In genomic region chr11:88822991-88823390, GRCm38 (mm10) we compare ENCODE assay signal across 8 mouse cellular contexts. TPM values are rescaled to one million over a fixed set of nuclear protein-coding genes. Genes with fewer than 3 reads are reported as not detected.
DNase-seq lines count a peak whose midpoint lies in the region; ATAC-seq and TF ChIP-seq lines count a peak whose summit lies in the region.

No protein-coding gene starts in this region.

- intact Hi-C loops in heart, adult 2 months (cut with DNase I) = loop anchor here (1.0 to 5.0 kb wide), 8 partner anchors 94 to 856 kb away; partner anchors contain the start of genes Ccdc182 and Srsf1

- H3K9ac ChIP-seq in heart, adult 2 months (ENCODE audit: low read depth, low read length) = no peak overlapping the region
- no peak overlapping the region for H3K9ac ChIP-seq in midbrain, embryonic 15.5 days

- peak; percentile 63 to 67 for DNase-seq in B cell, adult 2 months
- peak; percentile 89 for DNase-seq in ZHBTc4 (ENCODE audit: low read depth, low spot score)
- DNase-seq in embryo, embryonic 11 days = peak; percentile 89
- peak; percentile 58 to 70 for DNase-seq in heart, adult 2 months
- peak; percentile 82 for DNase-seq in kidney, adult 2 months
- DNase-seq in limb, embryonic 10.5 days (ENCODE audit: low spot score) = peak; percentile 86
- peak; percentile 52 for DNase-seq in telencephalon, adult 2 months (ENCODE audit: low read depth, low spot score)

- 6% methylated on average over 7 of the region's 7 CpGs for WGBS in heart, adult 2 months
- 4% methylated on average over 7 of the region's 7 CpGs for WGBS in kidney, adult 2 months
- 5% methylated on average over 7 of the region's 7 CpGs for WGBS in limb, embryonic 10.5 days
- WGBS in midbrain, embryonic 15.5 days = 1% methylated on average over 7 of the region's 7 CpGs

- no peaks in the 10 kb centered on the region for H3K9me3 ChIP-seq in limb, embryonic 10.5 days (replicated peaks)
- no peaks in the 10 kb centered on the region for H3K9me3 ChIP-seq in midbrain, embryonic 15.5 days

- TF ChIP-seq POLR2A in heart, adult 2 months (IDR thresholded peaks at IDR 0.05; ENCODE audit: insufficient read depth, low read depth, low read length) = no peak
- TF ChIP-seq POLR2A in kidney, adult 2 months (IDR thresholded peaks at IDR 0.05; ENCODE audit: low read depth, low read length) = no peak

- peak overlapping the region; percentile 54 for H3K4me2 ChIP-seq in midbrain, embryonic 15.5 days

- no peak overlapping the region for H3K27ac ChIP-seq in heart, adult 2 months
- H3K27ac ChIP-seq in kidney, adult 2 months (ENCODE audit: insufficient read depth, low read depth, low read length) = no peak overlapping the region
- no peak overlapping the region for H3K27ac ChIP-seq in limb, embryonic 10.5 days
- H3K27ac ChIP-seq in midbrain, embryonic 15.5 days = no peak overlapping the region

- peak; percentile 97 for TF ChIP-seq EP300 in heart, adult 2 months (IDR thresholded peaks at IDR 0.05; ENCODE audit: insufficient read depth, low read depth, low read length)

- no peaks in the 10 kb centered on the region; the same call in 1 of the 2 replicates for H3K4me1 ChIP-seq in heart, adult 2 months (ENCODE audit: control insufficient read depth, insufficient read depth, low read length)
- no peaks in the 10 kb centered on the region; the same call in 1 of the 2 replicates for H3K4me1 ChIP-seq in kidney, adult 2 months (ENCODE audit: control insufficient read depth, insufficient read depth, low read length)
- peaks cover 27% of the 10 kb centered on the region for H3K4me1 ChIP-seq in limb, embryonic 10.5 days
- peaks cover 31% of the 10 kb centered on the region for H3K4me1 ChIP-seq in midbrain, embryonic 15.5 days

- no peaks in the 10 kb centered on the region for H3K27me3 ChIP-seq in heart, adult 2 months (ENCODE audit: control insufficient read depth, insufficient read depth, low read length)
- H3K27me3 ChIP-seq in kidney, adult 2 months (replicated peaks; ENCODE audit: control insufficient read depth, insufficient read depth, low read length) = no peaks in the 10 kb centered on the region
- H3K27me3 ChIP-seq in limb, embryonic 10.5 days (ENCODE audit: low read depth, poor library complexity, severe bottlenecking) = peaks cover 35% of the 10 kb centered on the region
- H3K27me3 ChIP-seq in midbrain, embryonic 15.5 days (replicated peaks) = no peaks in the 10 kb centered on the region

- no peaks in the 10 kb centered on the region for H3K79me2 ChIP-seq in heart, adult 2 months (replicated peaks; ENCODE audit: control insufficient read depth, insufficient read depth, low read length)

- no peaks in the 10 kb centered on the region for H3K36me3 ChIP-seq in heart, adult 2 months (ENCODE audit: control insufficient read depth, insufficient read depth, low read length)
- no peaks in the 10 kb centered on the region for H3K36me3 ChIP-seq in kidney, adult 2 months (ENCODE audit: control insufficient read depth, insufficient read depth, low read length)
- H3K36me3 ChIP-seq in limb, embryonic 10.5 days = no peaks in the 10 kb centered on the region
- H3K36me3 ChIP-seq in midbrain, embryonic 15.5 days (replicated peaks) = no peaks in the 10 kb centered on the region

- ATAC-seq in midbrain, embryonic 15.5 days (replicated peaks) = peak; percentile 74; the same call in 1 of the 2 replicates

- H3K4me3 ChIP-seq in heart, adult 2 months = no peak overlapping the region
- H3K4me3 ChIP-seq in kidney, adult 2 months (ENCODE audit: insufficient read depth, low read depth, low read length) = no peak overlapping the region
- H3K4me3 ChIP-seq in limb, embryonic 10.5 days = peak overlapping the region; percentile 35
- H3K4me3 ChIP-seq in midbrain, embryonic 15.5 days = peak overlapping the region; percentile 29

- peak; percentile 99 for TF ChIP-seq CTCF in heart, adult 2 months (IDR thresholded peaks at IDR 0.05)
- peak; percentile 97 for TF ChIP-seq CTCF in kidney, adult 2 months (conservative IDR thresholded peaks at IDR 0.05; ENCODE audit: insufficient read depth, insufficient read length, low read depth, low read length)

RNA-seq across cellular contexts. Expression of gene Akap1, which starts 41.4 kb away (rescaled TPM):
- 100 to 1,000 TPM; 140 to 141 TPM for total RNA-seq in heart, adult 2 months (2021)
- polyA plus RNA-seq in heart, adult 2 months (2012; rRNA removed) = 125 and 178 TPM in 2 replicates
- polyA plus RNA-seq in kidney, adult 2 months (2012; rRNA removed) = 72.6 and 73.1 TPM in 2 replicates
- polyA plus RNA-seq in limb, embryonic 10.5 days (2016; fragmentation: Nextera tagmentation; extraction: Ambion mirVana) = 16.8 and 17.4 TPM in 2 replicates
- 34.9 and 35.4 TPM in 2 replicates for polyA plus RNA-seq in midbrain, embryonic 15.5 days (2015; fragmentation: Nextera tagmentation; extraction: Ambion mirVana)

Comparison
In these comparisons a context has a peak if more than half of its experiments do, and no peak if none do; other contexts are left out.
1. H3K4me3 ChIP-seq: peak in limb, embryonic 10.5 days (single experiment) and midbrain, embryonic 15.5 days (single experiment); none in heart, adult 2 months (single experiment) and kidney, adult 2 months (single experiment).
2. Peak in every context shown above with its lines, with median percentiles within 50 percentile points of each other: DNase-seq.